In genomic region chr6:125342198-125342597, GRCm38 (mm10) we compare ENCODE assay signal across 16 mouse cellular contexts. TPM values are rescaled to one million over a fixed set of nuclear protein-coding genes. Genes with fewer than 3 reads are reported as not detected.
"Had no signal": no experiment of that assay in that cellular context is flagged by ENCODE, and none has a peak within 500 bp of the region (broad histone marks: within the 10 kb centered on the region; RNA-seq: fewer than 3 reads in every experiment).

No protein-coding gene starts in this region.

- DNase-seq: kidney, adult 8-10 months; kidney, postnatal 25 days; layer of hippocampus, postnatal 36 days; left cerebral cortex, postnatal 4 days; liver, embryonic 13.5 days; midbrain, embryonic 14.5 days; retina, postnatal 1 day; right cerebral cortex, postnatal 4 days; spleen, adult 18-20 months; thymus, adult 18-20 months; thymus, postnatal 14 days had no signal

- H3K27ac ChIP-seq: limb, embryonic 13.5 days; liver, embryonic 13.5 days; lung, embryonic 15.5 days; midbrain, embryonic 10.5 days; neural tube, embryonic 13.5 days had no signal

- H3K4me2 ChIP-seq: limb, embryonic 13.5 days; liver, embryonic 13.5 days; lung, embryonic 15.5 days; neural tube, embryonic 13.5 days had no signal

- H3K27me3 ChIP-seq: limb, embryonic 13.5 days; liver, embryonic 13.5 days; lung, embryonic 15.5 days; neural tube, embryonic 13.5 days had no signal

- H3K4me3 ChIP-seq: limb, embryonic 13.5 days; liver, embryonic 13.5 days; lung, embryonic 15.5 days; midbrain, embryonic 10.5 days; neural tube, embryonic 13.5 days had no signal

- H3K36me3 ChIP-seq: limb, embryonic 13.5 days; liver, embryonic 13.5 days; lung, embryonic 15.5 days; midbrain, embryonic 10.5 days; neural tube, embryonic 13.5 days had no signal

- H3K9ac ChIP-seq: limb, embryonic 13.5 days; liver, embryonic 13.5 days; lung, embryonic 15.5 days; neural tube, embryonic 13.5 days had no signal

- H3K4me1 ChIP-seq: neural tube, embryonic 13.5 days had no signal

- H3K9me3 ChIP-seq: limb, embryonic 13.5 days; liver, embryonic 13.5 days; lung, embryonic 15.5 days; midbrain, embryonic 10.5 days; neural tube, embryonic 13.5 days had no signal

RNA-seq across cellular contexts. Expression of gene Plekhg6, which starts 38.4 kb away (rescaled TPM):
- total RNA-seq: left cerebral cortex, postnatal 4 days had no signal
- polyA plus RNA-seq: neural tube, embryonic 13.5 days had no signal

RNA-seq across cellular contexts. Expression of gene Tuba3a, which starts 56.4 kb away (rescaled TPM):
- total RNA-seq: layer of hippocampus, postnatal 36 days; left cerebral cortex, postnatal 4 days had no signal
- polyA plus RNA-seq: liver, embryonic 13.5 days; midbrain, embryonic 10.5 days; midbrain, embryonic 14.5 days; neural tube, embryonic 13.5 days; stomach, embryonic 14.5 days had no signal
